Mouse (Mus musculus) heart, postnatal 0 days (tissue): ENCODE data around the gene Lcat. TPM values are rescaled to one million over a fixed set of nuclear protein-coding genes. Genes with fewer than 3 reads are reported as not detected.

ENCODE experiments used
- ATAC-seq: fragments of 200-750 bp; cut with Nextera tagmentation; 2 replicates; pipeline ENCODE4 v1.8.0; 2017; ENCODE audit warnings: low read depth, moderate number of reproducible peaks, moderate library complexity; ENCODE audit not compliant: insufficient read depth
- DNase-seq: peaks from one replicate; pipeline ENCODE4 v3.0.0-alpha.2; 2016; ENCODE audit warnings: low spot score
- H3K27ac ChIP-seq: fragments of 300-500 bp; sonication (generic); 2 replicates; pipeline ENCODE4 v1.5.1; 2014; ENCODE audit warnings: low read depth, mild to moderate bottlenecking
- H3K27me3 ChIP-seq: fragments of 300-500 bp; sonication (generic); 2 replicates; pipeline ENCODE4 v1.6.1; 2014; ENCODE audit warnings: low read length, mixed read lengths; ENCODE audit not compliant: control insufficient read depth, insufficient read depth
- H3K36me3 ChIP-seq: fragments of 300-500 bp; sonication (generic); replicated peaks from 2 replicates; pipeline ENCODE4 v1.6.1; 2014; ENCODE audit warnings: low read length, mixed read lengths; ENCODE audit not compliant: control insufficient read depth, insufficient read depth
- H3K4me1 ChIP-seq: fragments of 300-500 bp; sonication (generic); 2 replicates; pipeline ENCODE4 v1.6.1; 2014; ENCODE audit warnings: antibody characterized with exemption; ENCODE audit not compliant: control insufficient read depth, insufficient read depth
- H3K4me2 ChIP-seq: fragments of 300-500 bp; sonication (generic); 2 replicates; pipeline ENCODE4 v1.6.1; 2014; ENCODE audit warnings: low read depth, mild to moderate bottlenecking, low read length, moderate library complexity
- H3K4me3 ChIP-seq: fragments of 300-500 bp; sonication (generic); 2 replicates; pipeline ENCODE4 v1.5.1; 2014; ENCODE audit warnings: low read depth, low read length
- H3K9ac ChIP-seq: fragments of 300-500 bp; sonication (generic); replicated peaks from 2 replicates; pipeline ENCODE4 v1.6.1; 2014; ENCODE audit warnings: low read depth, low read length, mixed read lengths
- H3K9me3 ChIP-seq: fragments of 300-500 bp; sonication (generic); replicated peaks from 2 replicates; pipeline ENCODE4 v1.6.1; 2016; ENCODE audit warnings: low read length; ENCODE audit not compliant: control insufficient read depth
- CTCF ChIP-seq: IDR thresholded peaks from 2 replicates; pipeline ENCODE4 v1.5.1; 2016; ENCODE audit warnings: antibody characterized with exemption, control low read depth, low read depth
- EP300 ChIP-seq: IDR thresholded peaks from 2 replicates; pipeline ENCODE4 v1.6.1; 2016; ENCODE audit warnings: antibody characterized with exemption, low read depth
- WGBS: fragments of 180-500 bp; shearing (Covaris S2); extraction: QIAGEN DNeasy Blood & Tissue Kit; methylation state at CpG from one replicate; pipeline ENCODE4 v1.1.7; 2014; 5-methylcytosine and 5-hydroxymethylcytosine counted together
- polyA plus RNA-seq: library from polyadenylated mRNA; unstranded; fragments of >200 nt; fragmentation: Nextera tagmentation; extraction: Ambion mirVana; gene quantifications from 2 replicates; pipeline ENCODE4 v1.2.1, GENCODE M21; 2015
- total RNA-seq: library from RNA; depleted of rRNA; stranded (reverse); fragments of >200 nt; gene quantifications from 2 replicates; pipeline ENCODE4 v1.2.3, GENCODE M21; 2014; ENCODE audit warnings: low replicate concordance

Lcat gene
- total and polyA plus RNA-seq, 2 experiments from 2014 or later: 0.51 TPM; not detected in 1

DNA sequence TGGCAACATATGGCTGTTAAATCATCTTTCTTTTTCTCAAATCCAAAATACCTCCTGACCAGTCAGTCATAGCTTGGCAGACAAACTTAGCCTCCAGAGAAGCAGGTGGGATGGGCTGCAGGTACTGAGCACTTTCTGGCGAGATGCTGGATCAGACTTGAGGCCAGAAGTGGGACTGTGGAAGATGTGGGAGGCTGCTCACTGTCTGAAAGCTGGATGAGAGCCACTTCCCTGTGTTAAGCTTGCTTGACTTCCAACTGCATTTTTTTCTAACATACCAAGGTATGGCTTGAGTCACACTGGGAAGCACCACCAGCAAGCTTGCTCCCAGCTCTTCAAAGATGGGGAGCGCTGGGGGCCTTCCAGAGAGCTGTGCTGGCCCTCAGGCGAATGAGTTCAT, 18.1 kb downstream of the Lcat start:
- no peak overlapping the region for H3K4me2 ChIP-seq
- no peaks in the 10 kb centered on the region for H3K4me1 ChIP-seq
- WGBS: 69% methylated on average over 3 of the region's 3 CpGs
- H3K27ac ChIP-seq: no peak overlapping the region
- H3K36me3 ChIP-seq: peaks cover 6% of the 10 kb centered on the region
- DNase-seq: no peak
- no peak overlapping the region for H3K9ac ChIP-seq
- ATAC-seq: no peak
- H3K4me3 ChIP-seq: no peak overlapping the region
- TF ChIP-seq CTCF: no peak
- TF ChIP-seq EP300: no peak
- H3K9me3 ChIP-seq: no peaks in the 10 kb centered on the region
- no peaks in the 10 kb centered on the region for H3K27me3 ChIP-seq

GRCm38 (mm10) chr8:105919390-105919789, 23.8 kb downstream of the Lcat start:
- Histone ChIP-seq H3K36me3 (peaks cover 12% of the 10 kb centered on the region; the same call in 1 of the 2 replicates), H3K9me3 (no peaks in the 10 kb centered on the region), H3K27ac (no peak overlapping the region), H3K27me3 (no peaks in the 10 kb centered on the region), H3K9ac (no peak overlapping the region), H3K4me1 (no peaks in the 10 kb centered on the region), H3K4me3 (no peak overlapping the region), H3K4me2 (no peak overlapping the region)
- WGBS: 59% methylated on average over 3 of the region's 3 CpGs
- DNase-seq: no peak
- TF ChIP-seq CTCF (no peak), EP300 (no peak)
- ATAC-seq: no peak

DNA sequence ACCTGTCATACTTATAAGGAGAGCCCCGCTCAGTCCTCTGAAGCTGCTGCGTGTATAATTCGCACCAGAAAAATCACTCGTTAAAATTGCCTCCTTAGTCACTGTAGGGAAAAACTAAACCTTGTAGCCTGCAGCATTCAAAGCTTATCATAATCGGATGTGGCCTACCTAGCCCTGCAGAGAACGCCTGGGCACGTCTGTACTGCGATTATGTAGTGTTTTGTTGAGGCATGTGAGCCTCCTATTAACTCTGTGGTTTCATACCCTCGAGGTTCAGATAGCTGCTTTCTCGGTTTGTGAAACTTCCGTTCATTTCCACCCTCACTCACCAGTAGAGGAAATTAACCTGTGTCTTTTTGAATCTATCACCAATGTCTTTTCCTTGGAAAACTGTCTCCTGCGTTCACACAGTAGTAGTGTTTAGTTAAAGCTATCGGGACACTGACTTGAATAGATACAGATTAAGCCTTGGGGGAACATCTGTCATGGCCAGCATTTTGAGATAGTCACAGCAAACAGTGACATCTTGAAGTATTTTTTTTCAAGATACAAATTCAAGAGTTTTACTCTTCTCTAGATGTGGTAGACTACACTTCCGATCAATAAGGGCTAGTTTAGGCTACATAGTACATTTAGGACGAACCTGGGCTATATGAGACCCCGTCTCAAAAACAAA, 42.1 kb downstream of the Lcat start:
- Histone ChIP-seq H3K36me3 (no peaks in the 10 kb centered on the region), H3K27me3 (no peaks in the 10 kb centered on the region), H3K4me2 (peak overlapping the region; percentile 76), H3K9ac (peak overlapping the region; percentile 97), H3K27ac (peak overlapping the region; percentile 94), H3K9me3 (no peaks in the 10 kb centered on the region), H3K4me1 (peaks cover 9% of the 10 kb centered on the region; the same call in 1 of the 2 replicates), H3K4me3 (peak overlapping the region; percentile 91)
- no peak for TF ChIP-seq EP300
- no peak for TF ChIP-seq CTCF
- DNase-seq (no peak), ATAC-seq (no peak)
- 26% methylated on average over 16 of the region's 16 CpGs for WGBS

- Histone ChIP-seq H3K4me1 (peaks cover 9% of the 10 kb centered on the region; the same call in 1 of the 2 replicates), H3K4me2 (peak within 1 kb of the TSS; percentile 76), H3K27me3 (no peaks in the 10 kb centered on the region), H3K36me3 (no peaks in the 10 kb centered on the region), H3K9me3 (no peaks in the 10 kb centered on the region), H3K9ac (peak within 1 kb of the TSS; percentile 97), H3K4me3 (peak within 1 kb of the TSS; percentile 91), H3K27ac (peak within 1 kb of the TSS; percentile 94)
- peak; percentile 96 for ATAC-seq
- peak; percentile 95 for DNase-seq
- WGBS: under 1% methylated on average over 66 of the region's 68 CpGs
- TF ChIP-seq CTCF (no peak), EP300 (no peak)
Measured at GRCm38 (mm10) chr8:105900180-105900940, 42.8 kb downstream of the Lcat start, which contains the start of gene Pskh1. TSS of gene Pskh1 (plus strand) at chr8:105900441.

- no peak for DNase-seq
- H3K36me3 ChIP-seq: no peaks in the 10 kb centered on the region; the same call in 1 of the 2 replicates
- H3K4me1 ChIP-seq: peaks cover 9% of the 10 kb centered on the region; the same call in 1 of the 2 replicates
- no peak overlapping the region for H3K27ac ChIP-seq
- H3K4me2 ChIP-seq: no peak overlapping the region
- no peak for ATAC-seq
- 65% methylated on average over 9 of the region's 9 CpGs for WGBS
- no peak for TF ChIP-seq EP300
- TF ChIP-seq CTCF: no peak
- H3K4me3 ChIP-seq: no peak overlapping the region
- no peaks in the 10 kb centered on the region for H3K9me3 ChIP-seq
- H3K9ac ChIP-seq: no peak overlapping the region
- H3K27me3 ChIP-seq: no peaks in the 10 kb centered on the region
Measured at GRCm38 (mm10) chr8:105897801-105898480, 45.2 kb downstream of the Lcat start.
